Mouse (Mus musculus) intestine, postnatal 0 days (tissue): ENCODE measurements around the gene Tchhl1. TPM values are rescaled to one million over a fixed set of nuclear protein-coding genes. Genes with fewer than 3 reads are reported as not detected.

Source experiments
- ATAC-seq: fragments of 200-750 bp; cut with Nextera tagmentation; 2 replicates; pipeline ENCODE4 v1.8.0; 2017; ENCODE audit warnings: mild to moderate bottlenecking, moderate TSS enrichment, moderate library complexity
- H3K27ac ChIP-seq: fragments of 300-500 bp; sonication (generic); 2 replicates; pipeline ENCODE4 v1.5.1; 2014; ENCODE audit warnings: mild to moderate bottlenecking, low read depth, low read length, moderate library complexity
- H3K27me3 ChIP-seq: fragments of 300-500 bp; sonication (generic); replicated peaks from 2 replicates; pipeline ENCODE4 v1.6.1; 2014; ENCODE audit warnings: low read length, mixed read lengths; ENCODE audit not compliant: control insufficient read depth, insufficient read depth
- H3K36me3 ChIP-seq: fragments of 300-500 bp; sonication (generic); 2 replicates; pipeline ENCODE4 v1.6.1; 2014; ENCODE audit warnings: mild to moderate bottlenecking, moderate library complexity; ENCODE audit not compliant: control insufficient read depth, insufficient read depth
- H3K4me1 ChIP-seq: fragments of 300-500 bp; sonication (generic); replicated peaks from 2 replicates; pipeline ENCODE4 v1.6.1; 2014; ENCODE audit warnings: antibody characterized with exemption, low read length, mixed read lengths; ENCODE audit not compliant: control insufficient read depth, insufficient read depth
- H3K4me2 ChIP-seq: fragments of 300-500 bp; sonication (generic); replicated peaks from 2 replicates; pipeline ENCODE4 v1.6.1; 2014; ENCODE audit warnings: low read depth, mild to moderate bottlenecking, moderate library complexity
- H3K4me3 ChIP-seq: fragments of 300-500 bp; sonication (generic); 2 replicates; pipeline ENCODE4 v1.5.1; 2014; ENCODE audit warnings: low read depth, low read length
- H3K9ac ChIP-seq: fragments of 300-500 bp; sonication (generic); 2 replicates; pipeline ENCODE4 v1.6.1; 2014; ENCODE audit warnings: mild to moderate bottlenecking, low read depth, low read length
- H3K9me3 ChIP-seq: fragments of 300-500 bp; sonication (generic); 2 replicates; pipeline ENCODE4 v1.6.1; 2016; ENCODE audit warnings: mixed run types; ENCODE audit not compliant: control insufficient read depth
- CTCF ChIP-seq: sonication (generic); IDR thresholded peaks from 2 replicates; pipeline ENCODE4 v1.5.1; 2016; ENCODE audit warnings: low read depth, mild to moderate bottlenecking, control low read depth, antibody characterized with exemption, moderate library complexity
- WGBS: fragments of 180-500 bp; shearing (Covaris S2); extraction: QIAGEN DNeasy Blood & Tissue Kit; methylation state at CpG from one replicate; pipeline ENCODE4 v1.1.7; 2014; 5-methylcytosine and 5-hydroxymethylcytosine counted together
- polyA plus RNA-seq: library from polyadenylated mRNA; unstranded; fragments of >200 nt; fragmentation: Nextera tagmentation; extraction: Ambion mirVana; gene quantifications from 2 replicates; pipeline ENCODE4 v1.2.1, GENCODE M21; 2015

Tchhl1 gene
- 0.12 and 0.27 TPM in 2 replicates for polyA plus RNA-seq

GRCm38 (mm10) chr3:93468561-93468960, at the start of gene Tchhl1:
Gene Tchhl1 (plus strand): TSS chr3:93468754.
- WGBS, result 62% methylated on average over 5 of the region's 5 CpGs
- no peaks in the 10 kb centered on the region for H3K4me1 ChIP-seq
- ATAC-seq, result no peak

DNA sequence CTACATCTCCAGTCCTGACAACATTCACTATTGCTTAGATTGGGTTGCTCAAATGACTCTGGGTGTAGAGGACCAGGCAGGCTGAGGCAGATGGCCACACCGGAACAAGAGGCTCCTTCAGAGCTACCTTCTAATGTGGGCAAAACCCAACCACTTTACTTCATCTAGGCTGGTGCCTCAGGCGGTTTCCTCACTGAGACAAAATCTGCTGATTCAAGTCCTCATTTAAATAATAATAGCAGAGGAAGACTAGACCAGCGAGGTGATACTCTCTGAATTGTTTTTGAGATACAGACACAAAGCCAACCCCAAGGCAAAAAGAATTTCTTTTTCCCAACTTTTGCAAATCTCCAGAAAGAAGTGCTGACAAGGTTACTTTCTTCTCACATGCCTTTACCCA, 36.9 kb upstream of the Tchhl1 start:
- Histone ChIP-seq H3K9me3 (no peaks in the 10 kb centered on the region), H3K4me1 (no peaks in the 10 kb centered on the region), H3K36me3 (no peaks in the 10 kb centered on the region), H3K27ac (no peak overlapping the region), H3K4me3 (no peak overlapping the region), H3K9ac (no peak overlapping the region), H3K4me2 (no peak overlapping the region), H3K27me3 (no peaks in the 10 kb centered on the region)
- ATAC-seq, result no peak
- WGBS, result 72% methylated on average over 3 of the region's 3 CpGs
- TF ChIP-seq CTCF, result no peak

More at GRCm38 (mm10) chr3:93468561-93468960, at the start of gene Tchhl1:
- Histone ChIP-seq H3K36me3 (no peaks in the 10 kb centered on the region), H3K9me3 (no peaks in the 10 kb centered on the region), H3K4me2 (no peak within 1 kb of the TSS), H3K27ac (peak within 1 kb of the TSS; percentile 52), H3K9ac (no peak within 1 kb of the TSS), H3K4me3 (no peak within 1 kb of the TSS), H3K27me3 (no peaks in the 10 kb centered on the region)
- no peak for TF ChIP-seq CTCF

- Histone ChIP-seq H3K4me3 (peak within 1 kb of the TSS; percentile 42; the same call in 1 of the 2 replicates), H3K4me1 (peaks cover 7% of the 10 kb centered on the region), H3K9ac (no peak within 1 kb of the TSS), H3K4me2 (0 out of 2 replicates have a peak within 1 kb of the TSS, but pooled peaks have one; percentile 92), H3K27me3 (peaks cover 22% of the 10 kb centered on the region; the same call in 1 of the 2 replicates), H3K36me3 (no peaks in the 10 kb centered on the region), H3K9me3 (no peaks in the 10 kb centered on the region), H3K27ac (no peak within 1 kb of the TSS)
- no peak for ATAC-seq
- WGBS, result 91% methylated on average over 1 of the region's 1 CpGs
- TF ChIP-seq CTCF, result no peak
Observed at GRCm38 (mm10) chr3:93442030-93442429, 26.5 kb upstream of the Tchhl1 start, which contains the start of gene Tchh. Gene Tchh (plus strand): TSS chr3:93442330.

- H3K4me3 ChIP-seq, result peak overlapping the region; percentile 42
- H3K4me1 ChIP-seq, result peaks cover 7% of the 10 kb centered on the region
- 0 out of 2 replicates have a peak overlapping the region, but pooled peaks have one; percentile 7 for H3K9ac ChIP-seq
- peaks cover 22% of the 10 kb centered on the region; the same call in 1 of the 2 replicates for H3K27me3 ChIP-seq
- H3K4me2 ChIP-seq, result peak overlapping the region; percentile 92
- no peak for TF ChIP-seq CTCF
- H3K9me3 ChIP-seq, result no peaks in the 10 kb centered on the region
- under 1% methylated on average over 38 of the region's 38 CpGs for WGBS
- ATAC-seq, result no peak
- H3K36me3 ChIP-seq, result no peaks in the 10 kb centered on the region
- H3K27ac ChIP-seq, result no peak overlapping the region
Observed at GRCm38 (mm10) chr3:93443501-93444101, 25.0 kb upstream of the Tchhl1 start.

GRCm38 (mm10) chr3:93444343-93445164, 24.0 kb upstream of the Tchhl1 start:
- Histone ChIP-seq H3K27ac (peak overlapping the region; percentile 46; the same call in 1 of the 2 replicates), H3K9me3 (no peaks in the 10 kb centered on the region), H3K9ac (peak overlapping the region; percentile 35; the same call in 1 of the 2 replicates), H3K4me1 (peaks cover 7% of the 10 kb centered on the region), H3K4me3 (peak overlapping the region; percentile 42), H3K36me3 (no peaks in the 10 kb centered on the region), H3K4me2 (peak overlapping the region; percentile 92), H3K27me3 (peaks cover 22% of the 10 kb centered on the region; the same call in 1 of the 2 replicates)
- WGBS, result under 1% methylated on average over 56 of the region's 56 CpGs
- ATAC-seq, result peak; percentile 64
- TF ChIP-seq CTCF, result no peak

GRCm38 (mm10) chr3:93445165-93445705, 23.3 kb upstream of the Tchhl1 start:
- Histone ChIP-seq H3K4me1 (peaks cover 7% of the 10 kb centered on the region), H3K27ac (0 out of 2 replicates have a peak overlapping the region, but pooled peaks have one; percentile 46), H3K27me3 (peaks cover 22% of the 10 kb centered on the region; the same call in 1 of the 2 replicates), H3K9me3 (no peaks in the 10 kb centered on the region), H3K9ac (peak overlapping the region; percentile 35; the same call in 1 of the 2 replicates), H3K36me3 (no peaks in the 10 kb centered on the region), H3K4me2 (peak overlapping the region; percentile 92), H3K4me3 (peak overlapping the region; percentile 42)
- peak; percentile 20; the same call in 1 of the 2 replicates for TF ChIP-seq CTCF
- WGBS, result under 1% methylated on average over 36 of the region's 36 CpGs
- ATAC-seq, result no peak
